Mouse (Mus musculus) thymus, postnatal 4 days (tissue): ENCODE data around the gene Krtcap2.

Experiments
- DNase-seq: peaks from one replicate; pipeline ENCODE4 v3.0.0; 2021

Krtcap2 gene

DNA sequence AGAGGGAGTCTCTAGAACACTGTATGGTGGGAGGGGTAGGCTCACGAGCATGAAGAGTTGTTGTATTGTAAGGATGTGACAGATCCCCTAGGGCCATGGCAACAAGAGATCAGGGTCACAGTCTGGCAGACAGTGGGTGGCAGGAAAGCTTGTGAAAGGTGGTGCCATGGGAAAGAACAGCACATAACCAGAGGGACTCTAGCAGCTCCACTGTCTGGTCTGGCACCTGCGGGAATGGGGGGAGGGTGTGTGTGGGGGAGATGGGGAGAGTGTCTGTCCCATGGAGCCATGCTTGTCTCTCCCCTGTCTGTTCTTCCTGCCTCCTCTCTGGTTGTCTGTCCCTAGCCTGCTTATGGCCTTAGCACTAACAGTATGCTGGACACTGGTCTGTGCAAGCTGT, 39.8 kb downstream of the Krtcap2 start:
- DNase-seq, result no peak

DNA sequence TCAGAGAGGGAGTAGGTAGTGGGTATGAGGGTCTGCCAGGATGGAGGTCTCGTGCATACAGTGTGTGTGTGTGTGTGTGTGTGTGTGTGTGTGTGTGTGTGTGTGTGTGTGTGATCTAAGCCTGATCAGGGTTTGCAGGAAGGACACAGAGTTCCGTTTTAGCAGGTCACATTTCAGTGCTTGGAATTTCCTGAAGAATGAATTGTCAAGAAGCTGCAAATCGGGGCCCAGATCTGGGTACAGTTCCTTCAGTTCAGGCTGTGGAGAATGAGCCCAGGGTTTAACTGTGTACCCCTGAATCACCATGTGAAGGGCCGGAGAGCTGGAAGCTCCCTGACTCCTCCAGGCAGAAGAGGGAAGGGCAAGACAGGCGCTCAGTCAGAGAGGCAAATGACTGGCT, 41.5 kb downstream of the Krtcap2 start:
- no peak for DNase-seq

DNA sequence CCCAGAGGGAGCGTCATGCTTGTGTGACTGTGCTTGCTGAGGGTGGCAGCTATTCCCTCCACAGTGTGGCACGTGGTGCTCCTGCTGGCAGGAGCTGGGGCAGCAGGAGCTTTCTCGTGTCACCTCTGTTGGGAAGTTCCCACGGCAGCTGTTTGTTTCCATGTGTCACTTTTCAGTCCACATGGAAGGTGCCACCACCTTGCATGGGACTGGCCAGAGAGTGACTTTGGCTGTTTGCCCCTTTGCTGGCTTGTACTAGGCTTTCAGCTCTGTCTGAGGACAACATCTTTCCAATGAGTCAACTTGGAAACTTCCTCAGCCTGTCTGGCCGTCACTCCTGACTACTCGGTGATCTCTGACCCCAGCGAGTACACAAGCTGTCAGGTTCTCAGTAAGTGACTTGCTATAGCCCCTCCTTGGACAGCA, 42.8 kb downstream of the Krtcap2 start:
- no peak for DNase-seq

DNA sequence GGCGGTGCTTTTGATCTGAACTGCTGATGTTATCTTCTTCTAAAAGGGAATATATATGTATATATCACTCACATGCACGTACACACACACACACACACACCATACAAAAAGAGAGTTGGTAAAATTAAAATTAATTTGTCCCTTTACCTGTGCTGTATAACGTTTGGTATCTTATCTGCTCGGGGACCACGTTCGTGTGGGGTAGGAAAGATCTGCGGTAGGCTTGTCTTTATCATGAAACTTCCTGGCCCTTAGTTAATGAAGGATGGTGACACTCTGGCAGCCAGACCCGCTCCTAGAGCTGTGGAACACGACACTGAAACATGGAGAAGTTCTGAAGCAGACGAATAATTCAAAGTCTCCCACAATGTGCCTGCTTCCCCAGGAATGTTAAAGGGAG, 46.1 kb downstream of the Krtcap2 start:
- no peak for DNase-seq

DNA sequence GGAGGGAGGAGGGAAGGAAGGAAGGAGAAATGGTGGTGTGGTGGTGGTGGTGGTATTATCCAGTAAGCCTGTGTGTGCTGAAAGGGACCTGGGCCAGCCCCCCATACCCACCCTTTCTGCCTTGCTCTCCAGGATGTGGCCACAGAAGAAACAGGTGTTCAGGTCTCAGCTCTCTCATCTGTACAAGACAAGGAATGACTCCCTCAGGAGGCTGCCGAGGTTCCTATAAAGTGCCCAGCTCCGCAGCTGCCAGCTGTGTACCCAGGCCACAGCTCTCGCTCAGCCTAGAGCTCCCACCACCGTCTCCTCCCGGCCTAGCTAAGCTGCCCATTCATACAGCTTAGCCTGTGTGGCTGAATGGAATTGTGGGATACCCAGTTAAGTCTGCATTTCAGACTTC, 46.5 kb downstream of the Krtcap2 start:
- DNase-seq, result peak; percentile 51

DNA sequence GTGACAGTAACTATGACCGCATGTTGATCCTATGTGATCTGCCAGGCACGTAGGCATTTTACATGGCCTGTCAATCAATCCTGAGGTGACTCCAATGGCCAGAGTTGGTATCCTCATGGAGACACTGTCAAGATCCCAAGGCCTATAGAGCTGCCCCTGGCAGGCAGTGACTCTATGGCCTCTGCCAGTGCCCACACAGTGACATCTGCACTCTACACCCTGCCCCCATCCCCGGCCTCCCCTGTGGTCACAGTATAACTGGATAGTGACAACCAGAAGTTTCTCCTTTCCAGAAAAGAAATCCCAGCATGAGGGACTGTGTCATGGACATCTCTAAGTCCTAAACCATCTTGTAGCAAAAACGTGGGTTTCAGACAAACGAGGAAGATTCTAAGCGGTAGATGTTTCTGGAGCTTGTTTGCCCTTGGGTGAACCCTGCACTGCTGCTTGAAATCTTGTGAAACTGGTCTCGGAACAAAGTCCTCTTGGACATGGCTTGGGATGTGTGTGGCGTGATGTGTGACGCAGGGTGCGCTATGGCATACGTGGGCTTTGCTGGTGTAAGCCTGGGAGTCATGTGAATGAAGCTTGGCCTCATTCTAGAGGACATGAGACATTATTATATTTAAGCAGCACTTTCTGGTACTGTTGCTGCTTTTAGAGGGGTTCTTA, 47.6 kb downstream of the Krtcap2 start:
- DNase-seq, result no peak

DNA sequence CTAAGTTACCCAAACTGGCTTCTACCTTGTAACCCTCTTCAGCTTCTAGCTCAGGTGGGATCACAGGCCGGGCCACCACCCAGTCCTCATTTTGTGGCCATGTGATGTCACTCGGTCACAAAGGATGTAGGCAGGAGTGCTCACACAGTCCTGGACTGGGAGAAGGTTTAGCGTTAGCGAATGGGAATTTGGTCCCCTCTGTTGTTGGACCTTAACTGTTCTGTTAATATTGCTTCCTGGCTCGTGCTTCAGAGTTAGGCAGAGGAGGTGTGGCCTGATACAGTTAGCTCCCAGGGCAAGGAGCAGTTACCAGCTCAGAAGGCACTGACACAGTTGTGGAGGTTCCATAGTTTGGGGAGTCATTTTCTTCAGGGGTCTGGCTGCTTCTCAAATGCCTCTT, 48.4 kb downstream of the Krtcap2 start:
- no peak for DNase-seq

DNA sequence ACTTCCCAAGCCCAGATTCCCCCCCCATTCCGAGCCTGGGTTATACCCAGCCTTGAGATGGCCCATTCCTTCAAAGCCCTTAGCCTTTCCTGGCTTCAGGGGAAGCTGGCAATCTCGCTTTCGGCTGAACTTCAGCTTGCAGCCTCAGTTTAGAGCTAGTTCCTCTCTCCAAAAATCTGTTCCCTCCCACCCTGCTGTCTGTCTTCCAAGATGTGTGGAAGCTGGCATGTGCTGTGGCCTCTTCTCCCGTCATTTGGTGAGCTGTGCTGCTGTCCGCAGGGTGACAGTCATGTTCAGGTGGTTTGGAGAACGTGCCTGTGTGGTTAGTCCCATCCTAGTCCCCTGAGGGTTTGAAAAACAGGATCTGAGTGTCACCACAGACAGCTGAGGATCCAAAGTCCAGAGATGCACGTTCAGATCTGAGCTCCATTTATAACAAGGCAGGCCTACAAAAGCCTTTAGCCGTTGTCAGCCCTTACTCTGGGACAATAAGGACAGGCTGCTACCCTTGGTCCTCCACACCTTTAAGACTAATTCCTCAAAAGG, 50.0 kb downstream of the Krtcap2 start:
- no peak for DNase-seq

DNA sequence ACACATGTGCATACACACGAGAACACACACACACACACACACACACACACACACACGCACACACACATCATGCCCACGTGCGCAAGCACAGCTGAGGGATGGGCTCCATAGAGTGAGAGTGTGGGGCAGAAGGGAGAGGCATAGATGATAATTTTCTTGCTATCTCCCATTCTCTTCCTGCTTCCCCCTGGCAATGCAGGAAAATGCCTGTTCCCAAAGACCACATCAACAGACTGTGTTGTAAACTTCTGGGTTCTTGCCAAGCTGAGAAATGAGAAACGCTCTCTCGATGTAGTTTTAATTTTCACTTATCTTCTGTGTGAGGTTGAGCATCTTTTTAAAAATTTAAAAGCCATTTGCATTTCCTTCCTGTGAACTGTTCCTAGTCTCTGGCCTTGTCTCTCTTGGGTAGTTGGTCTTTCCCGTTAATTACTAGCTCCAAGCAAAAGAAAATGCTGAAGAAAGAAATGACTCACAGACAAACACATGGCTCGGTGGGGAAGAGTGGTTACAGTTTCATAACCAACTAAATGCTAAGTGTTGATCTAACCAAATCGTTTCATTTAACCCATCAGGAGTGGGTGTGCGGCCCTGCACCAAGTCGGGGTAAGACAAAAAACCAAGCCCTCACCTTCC, 51.1 kb downstream of the Krtcap2 start:
- no peak for DNase-seq

DNA sequence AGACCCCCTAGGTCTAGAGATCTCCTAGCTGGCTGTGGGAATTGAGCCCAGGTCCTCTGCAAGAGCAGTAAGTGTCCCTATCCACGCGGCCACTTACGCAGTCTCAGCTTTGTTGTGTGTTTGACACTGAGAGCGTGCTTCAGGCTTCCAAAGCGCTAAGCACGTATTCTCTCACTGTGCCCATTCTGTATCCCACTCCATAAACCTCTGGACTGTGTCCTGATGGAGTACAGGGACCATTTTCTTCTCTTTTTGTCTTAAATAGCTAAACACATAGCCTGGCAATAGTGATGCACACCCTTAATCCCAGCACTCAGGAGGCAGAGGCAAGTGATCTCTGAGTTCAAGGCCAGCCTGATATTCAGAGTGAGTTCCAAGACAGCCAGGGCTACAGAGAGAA, 53.1 kb downstream of the Krtcap2 start:
- no peak for DNase-seq

DNA sequence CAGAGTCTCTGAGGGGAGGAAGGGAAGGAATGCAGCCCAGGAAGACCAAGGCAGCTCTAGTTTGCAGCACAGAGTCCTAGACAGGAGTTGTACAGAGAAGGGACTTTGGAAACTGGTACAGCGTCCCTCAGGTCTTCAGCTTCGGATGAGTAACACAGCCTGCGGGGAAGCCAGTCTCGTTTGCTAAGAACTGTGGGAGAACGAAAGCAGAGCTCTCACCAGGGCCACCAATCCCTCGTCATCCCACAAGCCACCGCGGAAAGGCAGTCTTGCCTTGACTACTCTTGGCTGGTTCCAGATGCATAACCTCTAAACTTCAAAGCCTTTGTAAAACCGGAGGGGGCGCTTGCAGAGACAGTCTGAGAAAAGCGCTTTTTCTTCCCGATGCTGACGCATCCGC, 53.7 kb downstream of the Krtcap2 start:
- peak; percentile 71 for DNase-seq
